Mouse (Mus musculus) monocyte, adult 2 months (primary cell): ENCODE measurements around the gene Enoph1.

Experiments used
- DNase-seq, 2 experiments: peaks; one replicate each; pipeline ENCODE4 v3.0.0; 2022; ENCODE audit warnings: low spot score in 2 of 2, low read depth in 1 of 2

The Enoph1 gene

DNA sequence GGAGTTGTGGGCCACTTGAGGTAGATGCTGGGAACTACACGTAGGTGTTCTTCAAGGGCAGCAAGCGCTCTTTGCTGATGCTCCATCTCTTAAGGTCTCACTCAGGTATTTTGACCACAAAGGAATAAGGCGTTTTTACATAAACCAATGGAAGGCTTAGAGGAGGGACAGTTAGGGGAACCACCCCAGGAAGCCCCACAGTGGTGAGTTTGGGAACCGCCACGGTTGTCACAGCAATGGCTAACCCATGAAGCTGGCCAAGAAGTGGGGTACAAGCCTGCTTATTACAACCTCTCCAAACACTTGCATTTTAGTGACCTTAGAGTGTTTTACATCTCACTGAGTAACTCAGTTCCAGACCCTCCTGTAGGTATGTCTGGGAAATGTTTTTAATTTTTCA, 31.8 kb downstream of the Enoph1 start:
- DNase-seq: no peak

DNA sequence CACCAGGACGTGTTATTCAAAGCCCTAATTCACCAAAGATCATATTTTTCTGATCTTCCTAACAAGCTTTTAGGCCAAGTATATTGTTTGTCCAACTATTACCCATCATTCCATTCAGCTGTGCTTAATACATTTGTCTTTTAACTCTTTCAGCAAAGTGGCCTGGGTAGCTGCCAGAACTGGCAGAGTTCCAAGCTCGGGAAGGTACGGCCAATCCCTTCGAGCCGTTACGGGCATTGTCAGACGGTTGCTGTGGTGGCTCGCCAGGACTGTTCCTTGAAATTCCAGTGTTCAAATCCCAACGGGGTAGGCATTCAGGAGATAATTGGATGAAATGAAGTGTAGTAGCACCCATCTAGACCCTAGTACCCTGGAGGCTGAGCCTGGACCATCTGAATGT, 32.8 kb downstream of the Enoph1 start:
- DNase-seq: no peak

DNA sequence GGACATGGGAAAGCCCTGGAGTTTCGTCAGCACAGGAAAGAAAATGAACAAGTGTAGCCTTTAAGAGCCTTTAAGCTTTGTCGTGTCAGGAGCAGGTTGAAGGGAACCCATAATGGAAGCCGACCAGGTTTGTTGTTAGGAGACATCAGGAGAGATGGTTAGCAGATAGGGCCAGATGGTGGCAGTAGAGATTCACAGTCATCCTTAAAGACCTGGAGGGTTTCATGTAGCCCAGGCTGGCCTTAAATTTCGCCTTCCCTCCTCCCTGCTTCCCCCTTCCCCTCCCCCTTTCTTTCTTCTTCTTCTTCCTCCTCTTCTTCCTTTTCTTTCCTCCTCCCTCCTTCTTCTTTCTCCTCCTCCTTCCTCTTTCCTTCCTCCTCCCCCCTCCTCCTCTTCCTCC, 34.8 kb downstream of the Enoph1 start:
- DNase-seq: no peak

DNA sequence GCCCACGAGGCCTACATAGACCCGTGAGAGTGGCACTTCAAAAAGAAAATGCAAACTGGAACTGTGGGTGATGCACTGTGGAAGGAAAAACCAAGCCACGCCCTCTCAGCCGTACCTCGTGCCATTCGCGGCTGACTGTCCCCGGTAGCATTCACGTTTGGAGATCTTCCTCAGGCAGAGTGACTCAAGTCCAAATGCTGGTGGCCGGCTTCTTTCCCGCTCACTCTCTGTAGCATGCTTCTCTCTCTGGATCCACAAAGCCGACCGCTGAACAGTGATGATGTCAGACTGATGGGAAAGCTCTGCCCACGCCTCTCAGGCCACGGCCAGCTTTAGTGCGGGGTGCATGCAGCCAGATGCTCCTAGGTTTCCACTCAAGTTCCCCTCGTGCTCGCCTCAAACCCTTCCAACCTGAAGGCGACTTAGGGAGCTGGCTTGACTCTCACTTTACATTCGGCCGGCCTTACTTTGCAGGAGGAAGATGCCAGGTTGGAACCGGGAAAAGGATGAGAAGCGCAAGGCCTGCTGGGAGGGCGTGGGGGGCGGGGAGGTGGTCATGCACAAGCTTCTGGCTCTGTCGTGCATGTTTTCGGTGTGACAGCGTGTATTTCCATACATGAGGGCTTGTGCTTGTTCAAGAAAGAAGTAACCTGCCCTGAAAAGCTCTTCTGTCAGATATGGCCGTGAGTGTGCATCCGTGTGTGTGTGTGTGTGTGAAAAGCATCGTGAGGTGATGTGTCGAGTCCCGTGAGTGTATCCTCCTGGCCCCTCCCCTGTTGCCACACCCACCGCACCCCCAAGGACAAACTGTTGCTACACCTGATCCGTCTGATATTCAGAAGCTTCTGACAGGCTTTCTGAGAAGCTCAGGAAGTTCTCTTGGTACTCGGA, 39.5 kb downstream of the Enoph1 start:
- no peak for DNase-seq

DNA sequence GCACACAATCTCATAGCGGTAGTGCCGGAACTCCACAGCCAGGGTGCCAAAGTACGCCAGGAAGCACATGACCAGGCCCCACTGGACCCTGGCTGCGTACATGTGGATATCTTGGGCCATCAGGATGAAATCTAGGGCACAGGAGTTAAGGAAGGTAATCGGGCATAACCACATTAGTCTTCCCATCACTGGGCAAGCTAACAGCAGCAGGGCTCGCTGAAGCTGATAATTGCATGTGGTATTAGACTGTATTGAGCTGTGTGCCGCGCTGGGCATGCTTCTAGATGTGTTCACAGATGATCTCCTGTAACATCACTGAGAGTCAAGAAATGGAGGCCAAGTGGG, 40.1 kb downstream of the Enoph1 start:
- DNase-seq: no peak

DNA sequence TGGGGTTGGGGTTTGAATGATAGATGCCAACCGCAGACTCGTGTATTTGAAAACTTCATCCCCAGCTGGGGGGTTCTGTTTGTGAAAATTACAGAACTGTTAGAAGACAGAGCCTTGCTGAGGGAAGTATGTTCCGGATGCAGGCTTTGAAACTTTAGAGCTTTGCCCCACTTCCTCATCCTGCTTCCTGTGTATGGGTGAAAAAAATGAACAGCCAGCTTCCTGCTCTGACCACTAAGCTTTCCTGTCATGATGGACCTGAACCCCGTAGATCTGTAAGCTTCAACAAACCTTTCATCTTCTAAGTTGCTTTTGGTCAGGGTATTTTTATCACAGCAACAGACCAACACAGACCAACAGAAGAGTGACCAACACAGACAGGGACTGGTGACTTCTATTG, 42.2 kb downstream of the Enoph1 start:
- no peak for DNase-seq

DNA sequence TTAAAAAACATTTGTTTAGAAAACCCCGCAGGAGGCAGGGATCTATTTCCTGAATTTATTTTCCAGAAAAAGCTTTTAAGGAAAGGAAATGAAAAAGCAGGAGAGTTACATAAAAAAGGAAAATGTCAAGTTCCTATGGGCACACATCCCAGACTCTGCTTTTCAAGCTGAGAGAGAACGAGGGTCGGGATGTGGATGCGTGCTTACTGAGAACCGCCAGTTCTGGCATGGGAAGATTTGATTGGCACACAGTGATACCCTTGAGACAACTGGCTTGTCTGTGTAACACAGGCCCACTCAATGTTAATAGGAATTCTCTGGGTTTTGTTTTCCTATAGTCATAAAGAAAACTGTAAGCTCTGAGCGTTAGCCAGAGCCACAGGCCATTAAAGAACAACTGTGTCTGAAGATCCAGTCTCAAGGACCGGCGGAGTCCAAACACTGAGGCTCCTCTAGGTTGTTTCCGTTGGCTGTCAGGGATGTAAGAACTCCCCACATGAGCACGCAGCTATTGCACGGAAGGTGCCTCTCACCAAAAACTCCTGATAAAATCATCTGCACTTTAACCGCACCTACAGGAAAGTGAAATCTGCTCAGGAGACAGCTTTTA, 44.3 kb downstream of the Enoph1 start:
- no peak for DNase-seq

DNA sequence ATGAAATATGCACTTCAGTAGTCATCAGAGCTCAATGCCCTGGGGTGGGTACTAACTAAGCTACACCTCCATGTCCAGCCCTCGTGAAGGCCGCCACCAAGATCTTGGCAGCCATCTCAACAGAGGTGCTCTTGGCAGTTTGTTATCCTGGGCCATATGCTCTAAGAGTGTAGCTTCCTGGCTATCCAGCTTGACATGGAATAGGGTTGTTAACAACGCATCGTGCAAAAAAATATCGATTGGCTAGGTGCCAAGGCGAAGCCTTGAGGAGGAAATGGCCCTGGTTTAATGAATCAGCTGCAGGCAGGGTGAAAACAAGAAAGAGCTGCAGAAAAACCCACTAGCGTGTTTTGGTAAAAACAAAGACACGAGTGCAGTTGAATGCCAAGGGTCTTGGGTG, 45.3 kb downstream of the Enoph1 start:
- no peak for DNase-seq

DNA sequence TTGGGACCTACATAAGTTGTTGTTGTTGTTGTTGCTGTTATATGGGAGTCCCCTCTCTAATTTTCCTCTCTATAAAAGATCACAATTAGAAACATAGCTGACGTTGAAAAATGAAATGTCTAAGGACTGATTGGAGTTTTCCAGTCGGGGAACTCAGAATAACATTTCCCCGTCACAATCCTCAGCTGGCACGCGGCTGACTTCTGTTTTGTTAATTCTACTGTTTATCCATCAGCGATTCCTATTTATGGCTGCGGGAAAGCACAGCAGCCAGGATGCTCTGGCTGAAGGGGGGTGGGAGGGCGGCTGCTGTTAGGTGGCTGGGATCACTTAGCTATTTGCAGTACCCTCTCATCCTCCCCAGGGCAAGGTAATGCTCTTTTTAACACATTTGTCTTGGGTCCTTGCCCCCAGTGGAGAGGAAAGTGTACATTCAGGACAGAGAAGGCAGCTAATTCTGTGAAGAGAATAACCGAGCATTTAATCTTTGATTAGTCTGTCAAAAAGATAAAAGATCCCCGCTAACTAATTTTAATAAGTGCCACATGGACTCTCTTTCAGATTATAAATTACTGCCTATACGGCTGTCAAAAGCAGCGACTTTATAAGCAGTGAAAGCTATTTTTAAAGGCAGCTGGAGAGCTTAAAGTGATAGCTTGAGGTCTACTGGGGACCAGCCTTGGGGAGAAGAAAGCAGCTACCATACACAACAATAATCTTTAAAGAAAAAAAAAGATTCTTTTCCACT, 50.9 kb downstream of the Enoph1 start:
- DNase-seq: no peak

DNA sequence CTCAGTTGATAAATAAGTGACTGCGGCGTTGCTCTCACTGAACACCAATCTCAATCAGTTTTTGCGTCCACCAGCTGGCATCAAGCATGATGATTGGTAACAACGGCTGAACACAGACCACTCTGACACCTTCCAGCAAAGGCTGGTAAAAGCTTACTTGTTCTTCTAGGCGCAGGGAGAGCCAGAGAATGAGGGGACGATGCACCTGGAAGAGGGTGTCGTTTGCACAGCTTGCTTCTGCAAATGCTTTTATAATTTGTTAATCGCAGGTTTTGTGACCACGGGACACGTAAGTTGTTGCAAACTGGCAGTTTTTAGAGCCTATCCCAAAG, 51.4 kb downstream of the Enoph1 start:
- no peak for DNase-seq

DNA sequence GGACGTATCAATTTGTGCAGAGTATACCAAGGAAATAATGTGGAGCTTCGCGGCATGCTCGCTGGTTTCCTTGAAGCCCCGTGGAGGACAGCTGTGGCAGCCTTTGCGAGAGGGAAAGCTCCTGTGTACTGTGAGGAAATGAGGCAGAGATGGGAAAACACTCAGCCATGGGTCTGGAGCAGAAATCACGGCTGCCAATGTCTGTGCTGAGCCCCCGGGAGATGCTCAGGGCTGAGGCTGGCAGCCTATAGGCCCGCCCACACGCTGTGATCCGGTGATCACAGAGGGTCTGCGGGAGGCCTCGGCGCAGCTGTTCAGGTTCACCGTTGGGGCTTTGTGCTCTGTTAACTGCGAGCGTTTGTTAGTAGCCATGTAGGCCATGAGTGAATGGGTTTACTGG, 51.8 kb downstream of the Enoph1 start:
- DNase-seq: no peak

DNA sequence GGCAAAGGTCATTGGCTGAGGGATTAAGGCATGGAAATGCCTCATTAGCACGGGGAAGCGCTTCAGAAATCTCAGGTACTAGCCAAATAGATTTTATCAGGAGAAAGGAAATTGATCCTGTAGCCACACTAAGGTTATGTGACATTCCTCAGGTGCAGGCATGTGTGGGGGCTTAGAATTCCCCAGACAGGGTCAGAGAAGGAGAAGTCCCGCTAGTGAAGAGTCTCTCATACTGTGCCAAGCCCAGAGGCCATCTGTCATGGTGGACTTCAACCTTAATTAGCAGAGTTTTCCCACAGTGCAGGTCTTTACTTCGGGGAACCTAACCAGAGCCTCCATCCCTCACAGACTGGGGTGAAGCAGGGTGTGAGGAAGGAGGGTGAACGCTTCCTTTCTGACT, 57.2 kb downstream of the Enoph1 start:
- DNase-seq: no peak

- DNase-seq: no peak
These were observed 58.2 kb downstream of the Enoph1 start for GRCm38 (mm10) chr5:100097967-100098366.

DNA sequence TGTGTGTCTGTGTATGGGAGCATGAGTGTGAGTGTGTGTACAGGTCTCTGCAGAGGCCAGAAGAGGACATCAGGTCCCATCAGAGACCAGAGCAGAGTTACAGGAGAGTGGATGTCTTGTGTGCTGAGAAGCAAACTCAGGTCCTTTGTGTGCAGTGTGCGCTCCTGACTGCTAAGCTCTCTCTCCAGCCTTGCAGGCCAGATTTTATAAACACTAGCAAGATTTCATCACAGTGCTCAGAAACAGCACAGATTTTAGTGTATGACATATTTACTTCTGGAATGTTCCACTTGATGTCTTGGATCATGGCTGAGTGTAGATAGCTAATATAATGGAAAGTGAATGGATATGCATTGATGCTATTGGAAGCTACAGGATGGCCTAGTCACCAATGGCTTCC, 62.6 kb downstream of the Enoph1 start:
- no peak for DNase-seq

GRCm38 (mm10) chr5:100108866-100109265, 69.1 kb downstream of the Enoph1 start:
- DNase-seq: no peak

GRCm38 (mm10) chr5:100109543-100110282, 69.9 kb downstream of the Enoph1 start:
- DNase-seq: no peak

DNA sequence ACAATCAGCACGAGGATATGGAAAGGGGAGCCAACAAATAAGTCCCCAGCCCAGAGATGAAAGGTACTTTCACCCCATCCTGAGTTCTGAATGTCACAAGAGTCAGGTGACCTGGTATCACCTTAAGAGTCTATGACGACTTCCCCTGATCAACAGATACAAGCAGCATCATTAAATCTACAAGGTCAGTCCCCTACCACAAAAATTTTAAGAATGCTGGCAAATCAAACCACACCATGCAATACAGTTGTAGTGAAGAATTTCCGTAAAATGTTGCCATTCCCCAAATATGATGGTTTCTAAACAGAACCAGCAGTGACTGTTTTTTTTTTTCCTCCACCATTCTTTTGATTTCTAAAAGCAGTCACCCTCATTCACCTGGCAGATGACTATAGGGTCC, 70.8 kb downstream of the Enoph1 start:
- DNase-seq: no peak

- no peak for DNase-seq
These were observed 73.6 kb downstream of the Enoph1 start for GRCm38 (mm10) chr5:100113403-100113802.
